Comparison of ENCODE assay signal across 8 mouse cellular contexts in genomic region chr16:92465642-92466526, GRCm38 (mm10). TPM values are rescaled to one million over a fixed set of nuclear protein-coding genes. Genes with fewer than 3 reads are reported as not detected.
DNase-seq lines count a peak whose midpoint lies in the region; ATAC-seq and TF ChIP-seq lines count a peak whose summit lies in the region.

No protein-coding gene starts in this region.

- no peaks in the 10 kb centered on the region; the same call in 1 of the 2 replicates for H3K79me2 ChIP-seq in MEL (ENCODE audit: control insufficient read depth, insufficient read depth, low read length, poor library complexity)

- H3K27ac ChIP-seq in MEL (ENCODE audit: control insufficient read depth, low read depth, low read length) = no peak overlapping the region
- H3K27ac ChIP-seq in cerebellum, adult 2 months (ENCODE audit: insufficient read depth, low read length) = peak overlapping the region; percentile 55; the same call in 1 of the 2 replicates
- H3K27ac ChIP-seq in forebrain, postnatal 0 days (ENCODE audit: low read depth, low read length) = peak overlapping the region; percentile 78
- H3K27ac ChIP-seq in lung, embryonic 15.5 days = peak overlapping the region; percentile 53; the same call in 1 of the 2 replicates

- TF ChIP-seq RAD21 in MEL (IDR thresholded peaks at IDR 0.05; ENCODE audit: low read depth, low read length) = no peak

- peak; percentile 22 to 33; a peak in 1 of 4 replicates for TF ChIP-seq POLR2A in MEL (IDR thresholded peaks at IDR 0.05; ENCODE audit: control insufficient read depth in 1 of 2, insufficient read depth in 1 of 2, low read depth in 1 of 2, low read length in 2 of 2, poor library complexity in 1 of 2)
- TF ChIP-seq POLR2A in cerebellum, adult 2 months (IDR thresholded peaks at IDR 0.05; ENCODE audit: borderline replicate concordance, insufficient read depth, low read length) = 0 out of 2 replicates have a peak, but pooled peaks have one; percentile 40

- peak overlapping the region; percentile 74 for H3K4me2 ChIP-seq in forebrain, postnatal 0 days (ENCODE audit: low read depth)
- H3K4me2 ChIP-seq in lung, embryonic 15.5 days = peak overlapping the region; percentile 92

- under 1% methylated on average over 90 of the region's 94 CpGs for WGBS in cerebellum, adult 2 months
- 2% methylated on average over 91 of the region's 94 CpGs for WGBS in forebrain, postnatal 0 days
- under 1% methylated on average over 91 of the region's 94 CpGs for WGBS in lung, embryonic 15.5 days

- peak; percentile 98 for DNase-seq in MEL (ENCODE audit: low read depth, low spot score)
- peak; percentile 98 to 99 for DNase-seq in cerebellum, adult 2 months
- peak; percentile 98 for DNase-seq in forebrain, postnatal 0 days
- peak; percentile 98 for DNase-seq in heart, postnatal 4 days
- DNase-seq in layer of hippocampus, adult 8-10 months (ENCODE audit: low spot score in 2 of 2) = peak; percentile 98 to 99
- DNase-seq in ovary, adult 18-20 months (ENCODE audit: low spot score) = peak; percentile 97
- DNase-seq in thymus, postnatal 0 days (ENCODE audit: low spot score) = peak; percentile 98

- H3K9ac ChIP-seq in MEL (ENCODE audit: control insufficient read depth, low read depth, low read length, poor library complexity, severe bottlenecking) = peak overlapping the region; percentile 70
- peak overlapping the region; percentile 75 for H3K9ac ChIP-seq in forebrain, postnatal 0 days
- H3K9ac ChIP-seq in lung, embryonic 15.5 days = peak overlapping the region; percentile 84

- H3K4me1 ChIP-seq in MEL (ENCODE audit: control insufficient read depth in 1 of 2, insufficient read depth in 2 of 2, low read length in 2 of 2) = peaks cover 5 to 9% of the 10 kb centered on the region in 2 experiments
- H3K4me1 ChIP-seq in cerebellum, adult 2 months (ENCODE audit: control insufficient read depth, insufficient read depth, low read length) = peaks cover 3% of the 10 kb centered on the region; the same call in 1 of the 2 replicates
- peaks cover 18% of the 10 kb centered on the region; the same call in 1 of the 2 replicates for H3K4me1 ChIP-seq in forebrain, postnatal 0 days (ENCODE audit: insufficient read depth)
- peaks cover 25% of the 10 kb centered on the region for H3K4me1 ChIP-seq in lung, embryonic 15.5 days

- no peak for TF ChIP-seq EP300 in MEL (IDR thresholded peaks at IDR 0.05; ENCODE audit: low read depth in 1 of 2, low read length in 2 of 2)

- H3K36me3 ChIP-seq in MEL (ENCODE audit: control insufficient read depth in 1 of 2, insufficient read depth in 2 of 2, low read length in 2 of 2) = peaks cover 0 to 6% of the 10 kb centered on the region in 2 experiments; a peak in 2 of 4 replicates
- H3K36me3 ChIP-seq in forebrain, postnatal 0 days (ENCODE audit: insufficient read depth) = no peaks in the 10 kb centered on the region
- no peaks in the 10 kb centered on the region for H3K36me3 ChIP-seq in lung, embryonic 15.5 days

- peak; percentile 98 for ATAC-seq in forebrain, postnatal 0 days
- ATAC-seq in lung, embryonic 15.5 days (ENCODE audit: borderline replicate concordance, extremely low read depth, low FRiP score, low TSS enrichment) = peak; percentile 98

- H3K27me3 ChIP-seq in MEL (ENCODE audit: control insufficient read depth in 1 of 2, insufficient read depth in 2 of 2, low read length in 2 of 2) = no peaks in the 10 kb centered on the region; a peak in 1 of 4 replicates
- H3K27me3 ChIP-seq in cerebellum, adult 2 months (ENCODE audit: control insufficient read depth, insufficient read depth, low read length) = no peaks in the 10 kb centered on the region
- H3K27me3 ChIP-seq in forebrain, postnatal 0 days (ENCODE audit: insufficient read depth, low read length) = no peaks in the 10 kb centered on the region
- H3K27me3 ChIP-seq in lung, embryonic 15.5 days = no peaks in the 10 kb centered on the region

- no peaks in the 10 kb centered on the region for H3K9me3 ChIP-seq in MEL (replicated peaks; ENCODE audit: insufficient read depth, low read length)
- H3K9me3 ChIP-seq in forebrain, postnatal 0 days (ENCODE audit: low read length) = no peaks in the 10 kb centered on the region
- H3K9me3 ChIP-seq in lung, embryonic 15.5 days = no peaks in the 10 kb centered on the region

- no peak for TF ChIP-seq CTCF in MEL (IDR thresholded peaks at IDR 0.05 in 2 of 3, conservative IDR thresholded peaks at IDR 0.05 in 1 of 3; ENCODE audit: control insufficient read depth in 1 of 3, insufficient read depth in 1 of 3, low read depth in 2 of 3, low read length in 3 of 3, poor library complexity in 1 of 3, severe bottlenecking in 1 of 3)
- TF ChIP-seq CTCF in cerebellum, adult 2 months (IDR thresholded peaks at IDR 0.05; ENCODE audit: borderline replicate concordance, insufficient read depth, low read depth, low read length) = no peak
- TF ChIP-seq CTCF in forebrain, postnatal 0 days (IDR thresholded peaks at IDR 0.05; ENCODE audit: low read depth) = peak; percentile 27; the same call in 1 of the 2 replicates

- H3K4me3 ChIP-seq in MEL (ENCODE audit: control insufficient read depth in 1 of 2, insufficient read depth in 1 of 2, low read depth in 2 of 2, low read length in 2 of 2) = peak overlapping the region; percentile 68 to 69
- peak overlapping the region; percentile 63 for H3K4me3 ChIP-seq in cerebellum, adult 2 months (replicated peaks; ENCODE audit: insufficient read depth, low read depth, low read length)
- H3K4me3 ChIP-seq in forebrain, postnatal 0 days (ENCODE audit: low read depth, low read length) = peak overlapping the region; percentile 83
- H3K4me3 ChIP-seq in lung, embryonic 15.5 days = peak overlapping the region; percentile 97

TF ChIP-seq in MEL, 35 proteins besides CTCF, POLR2A, EP300 and RAD21:
- TF ChIP-seq MAFK (IDR thresholded peaks at IDR 0.05; ENCODE audit: borderline replicate concordance, low read depth, low read length) = no peak
- peak; percentile 53; the same call in 1 of the 2 replicates for TF ChIP-seq MAX (IDR thresholded peaks at IDR 0.05; ENCODE audit: low read length)
- TF ChIP-seq USF2 (IDR thresholded peaks at IDR 0.05; ENCODE audit: borderline replicate concordance in 1 of 2, insufficient read depth in 1 of 2, low read depth in 1 of 2, low read length in 2 of 2) = peak; percentile 92 to 95
- TF ChIP-seq KAT2A (conservative IDR thresholded peaks at IDR 0.05; ENCODE audit: low read depth, low read length) = no peak; the same call in 1 of the 2 replicates
- no peak for TF ChIP-seq E2F4 (IDR thresholded peaks at IDR 0.05; ENCODE audit: borderline replicate concordance, low read depth, low read length)
- TF ChIP-seq NELFE (IDR thresholded peaks at IDR 0.05; ENCODE audit: low read depth, low read length) = peak; percentile 48
- TF ChIP-seq HCFC1 (IDR thresholded peaks at IDR 0.05; ENCODE audit: low read depth, low read length) = peak; percentile 97
- peak; percentile 98 for TF ChIP-seq USF1 (IDR thresholded peaks at IDR 0.05; ENCODE audit: low read depth, low read length)
- no peak for TF ChIP-seq TCF12 (IDR thresholded peaks at IDR 0.05; ENCODE audit: low read depth, low read length)
- TF ChIP-seq MYB (IDR thresholded peaks at IDR 0.05; ENCODE audit: low read depth, low read length) = no peak
- TF ChIP-seq MAZ (IDR thresholded peaks at IDR 0.05; ENCODE audit: low read depth, low read length) = peak; percentile 100
- peak; percentile 85 for TF ChIP-seq ELF1 (IDR thresholded peaks at IDR 0.05; ENCODE audit: low read depth, low read length)
- no peak for TF ChIP-seq RCOR1 (IDR thresholded peaks at IDR 0.05; ENCODE audit: low read depth, low read length)
- TF ChIP-seq SIN3A (IDR thresholded peaks at IDR 0.05; ENCODE audit: low read length) = peak; percentile 100
- peak; percentile 65; the same call in 1 of the 2 replicates for TF ChIP-seq MXI1 (IDR thresholded peaks at IDR 0.05; ENCODE audit: low read depth, low read length)
- TF ChIP-seq ETS1 (IDR thresholded peaks at IDR 0.05; ENCODE audit: low read depth, low read length) = no peak
- TF ChIP-seq ZMIZ1 (IDR thresholded peaks at IDR 0.05; ENCODE audit: low read depth, low read length) = no peak

RNA-seq across cellular contexts. Expression of gene Rcan1, which starts 4.8 kb away (rescaled TPM):
- 7.5 and 9.5 TPM in 2 replicates for total RNA-seq in MEL (2012; rRNA removed)
- polyA plus RNA-seq in MEL (2012; ENCODE audit: insufficient read depth in 1 of 2, insufficient read length in 2 of 2, low read depth in 1 of 2, low replicate concordance in 2 of 2, missing spikeins in 1 of 2) = 10 to 100 TPM in 1 of 2 experiments, not detected in 1; 14.6 TPM
- 32.1 and 35.8 TPM in 2 replicates for polyA plus RNA-seq in cerebellum, adult 2 months (2012; rRNA removed)
- 72.3 and 83.8 TPM in 2 replicates for total RNA-seq in forebrain, postnatal 0 days (2014; rRNA removed)
- polyA plus RNA-seq in forebrain, postnatal 0 days (2015; fragmentation: Nextera tagmentation; extraction: Ambion mirVana) = 50.3 and 52.2 TPM in 2 replicates
- total RNA-seq in heart, postnatal 4 days (2021) = 100 to 1,000 TPM; 117 to 127 TPM
- total RNA-seq in layer of hippocampus, adult 8-10 months (2022) = 10 to 100 TPM; 42.4 to 47.6 (median 45.9) TPM
- 47.9 and 51.4 TPM in 2 replicates for polyA plus RNA-seq in lung, embryonic 15.5 days (2015; fragmentation: Nextera tagmentation; extraction: Ambion mirVana)
- 26.5 and 29.3 TPM in 2 replicates for polyA plus RNA-seq in thymus, postnatal 0 days (2015; fragmentation: Nextera tagmentation; extraction: Ambion mirVana)

RNA-seq across cellular contexts. Expression of gene Clic6, which starts 19.7 kb away (rescaled TPM):
- not detected in 2 replicates for total RNA-seq in MEL (2012; rRNA removed)
- polyA plus RNA-seq in MEL (2012; ENCODE audit: insufficient read depth in 1 of 2, insufficient read length in 2 of 2, low read depth in 1 of 2, low replicate concordance in 2 of 2, missing spikeins in 1 of 2) = not detected
- polyA plus RNA-seq in cerebellum, adult 2 months (2012; rRNA removed) = 7.9 and 14.7 TPM in 2 replicates
- total RNA-seq in forebrain, postnatal 0 days (2014; rRNA removed) = 3.5 and 5.5 TPM in 2 replicates
- polyA plus RNA-seq in forebrain, postnatal 0 days (2015; fragmentation: Nextera tagmentation; extraction: Ambion mirVana) = 3.7 and 6.2 TPM in 2 replicates
- 1 to 10 TPM; 1.0 to 1.8 TPM for total RNA-seq in heart, postnatal 4 days (2021)
- 1 to 10 TPM in 3 of 4 experiments, under 1 TPM in 1; 0.72 to 2.5 (median 2.4) TPM for total RNA-seq in layer of hippocampus, adult 8-10 months (2022)
- 22.1 and 22.2 TPM in 2 replicates for polyA plus RNA-seq in lung, embryonic 15.5 days (2015; fragmentation: Nextera tagmentation; extraction: Ambion mirVana)
- polyA plus RNA-seq in thymus, postnatal 0 days (2015; fragmentation: Nextera tagmentation; extraction: Ambion mirVana) = 0.20 and 0.24 TPM in 2 replicates
